Mouse (Mus musculus) kidney, postnatal 0 days (tissue): ENCODE measurements around the gene Gm45837. TPM values are rescaled to one million over a fixed set of nuclear protein-coding genes. Genes with fewer than 3 reads are reported as not detected.

ENCODE experiments used
- ATAC-seq: fragments of 200-750 bp; cut with Nextera tagmentation; replicated peaks from 2 replicates; pipeline ENCODE4 v1.8.0; 2017; ENCODE audit warnings: low read depth, moderate number of reproducible peaks, moderate TSS enrichment, moderate library complexity; ENCODE audit not compliant: low FRiP score
- DNase-seq: peaks from one replicate; pipeline ENCODE4 v3.0.0-alpha.2; 2016; ENCODE audit warnings: low spot score
- H3K27ac ChIP-seq: fragments of 300-500 bp; sonication (generic); 2 replicates; pipeline ENCODE4 v1.5.1; 2014; ENCODE audit warnings: mild to moderate bottlenecking
- H3K27me3 ChIP-seq: fragments of 300-500 bp; sonication (generic); 2 replicates; pipeline ENCODE4 v1.6.1; 2014; ENCODE audit warnings: low read length, mixed read lengths; ENCODE audit not compliant: insufficient read depth
- H3K36me3 ChIP-seq: fragments of 300-500 bp; sonication (generic); 2 replicates; pipeline ENCODE4 v1.6.1; 2014; ENCODE audit warnings: low read length, mixed read lengths; ENCODE audit not compliant: insufficient read depth
- H3K4me1 ChIP-seq: fragments of 300-500 bp; sonication (generic); replicated peaks from 2 replicates; pipeline ENCODE4 v1.6.1; 2014; ENCODE audit warnings: antibody characterized with exemption, low read length, mixed read lengths; ENCODE audit not compliant: insufficient read depth
- H3K4me2 ChIP-seq: fragments of 300-500 bp; sonication (generic); 2 replicates; pipeline ENCODE4 v1.6.1; 2014; ENCODE audit warnings: mild to moderate bottlenecking, low read length, moderate library complexity, mixed read lengths
- H3K4me3 ChIP-seq: fragments of 300-500 bp; sonication (generic); replicated peaks from 2 replicates; pipeline ENCODE4 v1.5.1; 2014; ENCODE audit warnings: low read depth, low read length
- H3K9ac ChIP-seq: fragments of 300-500 bp; sonication (generic); 2 replicates; pipeline ENCODE4 v1.6.1; 2014; ENCODE audit warnings: low read depth, low read length
- H3K9me3 ChIP-seq: fragments of 300-500 bp; sonication (generic); replicated peaks from 2 replicates; pipeline ENCODE4 v1.6.1; 2016; ENCODE audit warnings: low read length, inconsistent platforms, mixed read lengths
- CTCF ChIP-seq: IDR thresholded peaks from 2 replicates; pipeline ENCODE4 v1.5.1; 2016; ENCODE audit warnings: antibody characterized with exemption, low read depth, mild to moderate bottlenecking, moderate library complexity
- WGBS: fragments of 180-500 bp; shearing (Covaris S2); extraction: QIAGEN DNeasy Blood & Tissue Kit; methylation state at CpG from one replicate; pipeline ENCODE4 v1.1.7; 2014; 5-methylcytosine and 5-hydroxymethylcytosine counted together
- polyA plus RNA-seq: library from polyadenylated mRNA; unstranded; fragments of >200 nt; fragmentation: Nextera tagmentation; extraction: Ambion mirVana; gene quantifications from 2 replicates; pipeline ENCODE4 v1.2.1, GENCODE M21; 2015

The Gm45837 gene
- polyA plus RNA-seq, 1 experiment from 2014 or later = 4.5 TPM

GRCm38 (mm10) chr7:101471968-101472480, 61.3 kb downstream of the Gm45837 start:
- no peak for TF ChIP-seq CTCF
- H3K4me2 ChIP-seq = no peak overlapping the region
- H3K9ac ChIP-seq = no peak overlapping the region
- ATAC-seq (no peak), DNase-seq (no peak)
- no peaks in the 10 kb centered on the region for H3K4me1 ChIP-seq
- H3K36me3 ChIP-seq = no peaks in the 10 kb centered on the region
- 75% methylated on average over 3 of the region's 3 CpGs for WGBS
- no peaks in the 10 kb centered on the region for H3K9me3 ChIP-seq
- H3K27me3 ChIP-seq = no peaks in the 10 kb centered on the region
- H3K4me3 ChIP-seq = no peak overlapping the region
- H3K27ac ChIP-seq = no peak overlapping the region

- ATAC-seq (no peak), DNase-seq (no peak)
- no peaks in the 10 kb centered on the region for H3K4me1 ChIP-seq
- no peaks in the 10 kb centered on the region for H3K27me3 ChIP-seq
- no peak overlapping the region for H3K9ac ChIP-seq
- H3K36me3 ChIP-seq = no peaks in the 10 kb centered on the region
- TF ChIP-seq CTCF = no peak
- WGBS = 41% methylated on average over 10 of the region's 10 CpGs
- no peaks in the 10 kb centered on the region for H3K9me3 ChIP-seq
- H3K4me3 ChIP-seq = no peak overlapping the region
- H3K4me2 ChIP-seq = no peak overlapping the region
- no peak overlapping the region for H3K27ac ChIP-seq
These were observed 62.2 kb downstream of the Gm45837 start for GRCm38 (mm10) chr7:101472598-101473558.

- no peak overlapping the region for H3K27ac ChIP-seq
- DNase-seq (no peak), ATAC-seq (no peak)
- H3K9me3 ChIP-seq = no peaks in the 10 kb centered on the region
- no peak overlapping the region for H3K9ac ChIP-seq
- no peak overlapping the region for H3K4me3 ChIP-seq
- H3K4me1 ChIP-seq = no peaks in the 10 kb centered on the region
- no peak for TF ChIP-seq CTCF
- H3K27me3 ChIP-seq = no peaks in the 10 kb centered on the region
- H3K36me3 ChIP-seq = no peaks in the 10 kb centered on the region
- 76% methylated on average over 5 of the region's 5 CpGs for WGBS
- no peak overlapping the region for H3K4me2 ChIP-seq
These were observed 63.7 kb downstream of the Gm45837 start for GRCm38 (mm10) chr7:101474399-101474811.

- Histone ChIP-seq H3K36me3 (no peaks in the 10 kb centered on the region), H3K27me3 (no peaks in the 10 kb centered on the region), H3K4me2 (no peak overlapping the region), H3K9ac (no peak overlapping the region), H3K4me3 (no peak overlapping the region), H3K4me1 (no peaks in the 10 kb centered on the region), H3K9me3 (no peaks in the 10 kb centered on the region), H3K27ac (no peak overlapping the region)
- ATAC-seq (no peak), DNase-seq (no peak)
- WGBS = 63% methylated on average over 3 of the region's 3 CpGs
- TF ChIP-seq CTCF = no peak
These were observed 65.3 kb downstream of the Gm45837 start for GRCm38 (mm10) chr7:101476028-101476427.

GRCm38 (mm10) chr7:101476493-101476892, 65.8 kb downstream of the Gm45837 start:
- H3K27me3 ChIP-seq = no peaks in the 10 kb centered on the region
- no peaks in the 10 kb centered on the region for H3K9me3 ChIP-seq
- H3K4me2 ChIP-seq = no peak overlapping the region
- DNase-seq (no peak), ATAC-seq (no peak)
- H3K36me3 ChIP-seq = no peaks in the 10 kb centered on the region
- H3K9ac ChIP-seq = no peak overlapping the region
- no peak for TF ChIP-seq CTCF
- WGBS = 38% methylated on average over 4 of the region's 4 CpGs
- no peak overlapping the region for H3K27ac ChIP-seq
- H3K4me1 ChIP-seq = no peaks in the 10 kb centered on the region
- H3K4me3 ChIP-seq = no peak overlapping the region

GRCm38 (mm10) chr7:101477200-101477599, 66.5 kb downstream of the Gm45837 start:
- Histone ChIP-seq H3K9ac (no peak overlapping the region), H3K4me3 (no peak overlapping the region), H3K27me3 (no peaks in the 10 kb centered on the region), H3K36me3 (no peaks in the 10 kb centered on the region), H3K27ac (no peak overlapping the region), H3K4me2 (no peak overlapping the region), H3K9me3 (no peaks in the 10 kb centered on the region), H3K4me1 (no peaks in the 10 kb centered on the region)
- WGBS = 38% methylated on average over 5 of the region's 5 CpGs
- TF ChIP-seq CTCF = no peak
- DNase-seq (no peak), ATAC-seq (no peak)
